Mouse (Mus musculus): ENCODE data around the gene Hist2h3b.
"Not testable (repeated sequence)": the region's sequence is repeated elsewhere in the genome, so short reads cannot be mapped to it uniquely, and the experiment has no call there.

The Hist2h3b gene

DNA sequence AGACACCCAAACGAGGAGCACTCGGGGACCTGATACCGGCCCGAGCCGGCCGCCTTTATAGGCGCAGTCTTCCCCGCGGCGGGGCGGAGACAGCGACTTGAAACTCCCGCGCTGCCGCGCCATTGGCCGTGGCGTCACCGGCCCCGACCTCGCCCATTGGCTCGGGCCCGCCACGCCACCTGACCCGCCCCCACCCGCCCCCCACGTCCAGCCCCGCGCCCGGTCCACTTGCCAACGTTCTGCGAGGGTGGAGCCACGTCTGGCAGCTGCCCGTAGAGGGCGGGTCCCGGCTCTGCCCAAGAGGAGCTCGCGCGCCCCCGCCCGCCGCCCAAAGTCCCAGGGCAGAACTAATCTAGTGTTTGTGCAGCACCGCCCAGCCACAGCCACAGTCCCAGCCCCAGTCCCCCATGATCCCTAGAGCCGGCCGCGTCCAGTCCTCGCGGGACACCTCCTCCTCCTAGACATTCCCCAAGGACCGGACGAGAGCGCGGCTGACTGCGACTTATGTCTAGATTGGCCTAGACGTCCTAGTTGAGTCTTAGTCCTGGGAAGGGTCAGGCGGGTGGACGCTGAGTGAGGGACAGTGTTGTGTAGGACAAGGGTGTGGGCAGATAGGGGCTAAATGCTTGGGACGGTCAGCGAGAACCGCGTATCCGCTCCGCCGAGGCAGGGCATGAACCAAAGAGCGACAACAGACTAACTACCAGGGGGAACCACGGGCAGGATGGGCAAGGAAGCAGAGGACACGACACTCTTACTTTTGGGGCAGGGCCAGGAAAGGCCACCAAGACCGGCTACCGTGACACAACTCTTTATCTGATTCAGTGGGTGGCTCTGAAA lies 29.3 kb upstream of the Hist2h3b start, which contains the start of gene Hist2h3c2:
Hist2h3c2 (minus strand) TSS at position 174 of the 840 bp plus-strand sequence.
- DNase-seq (ENCODE audit: low spot score in 2 of 2): not testable (repeated sequence)

DNA sequence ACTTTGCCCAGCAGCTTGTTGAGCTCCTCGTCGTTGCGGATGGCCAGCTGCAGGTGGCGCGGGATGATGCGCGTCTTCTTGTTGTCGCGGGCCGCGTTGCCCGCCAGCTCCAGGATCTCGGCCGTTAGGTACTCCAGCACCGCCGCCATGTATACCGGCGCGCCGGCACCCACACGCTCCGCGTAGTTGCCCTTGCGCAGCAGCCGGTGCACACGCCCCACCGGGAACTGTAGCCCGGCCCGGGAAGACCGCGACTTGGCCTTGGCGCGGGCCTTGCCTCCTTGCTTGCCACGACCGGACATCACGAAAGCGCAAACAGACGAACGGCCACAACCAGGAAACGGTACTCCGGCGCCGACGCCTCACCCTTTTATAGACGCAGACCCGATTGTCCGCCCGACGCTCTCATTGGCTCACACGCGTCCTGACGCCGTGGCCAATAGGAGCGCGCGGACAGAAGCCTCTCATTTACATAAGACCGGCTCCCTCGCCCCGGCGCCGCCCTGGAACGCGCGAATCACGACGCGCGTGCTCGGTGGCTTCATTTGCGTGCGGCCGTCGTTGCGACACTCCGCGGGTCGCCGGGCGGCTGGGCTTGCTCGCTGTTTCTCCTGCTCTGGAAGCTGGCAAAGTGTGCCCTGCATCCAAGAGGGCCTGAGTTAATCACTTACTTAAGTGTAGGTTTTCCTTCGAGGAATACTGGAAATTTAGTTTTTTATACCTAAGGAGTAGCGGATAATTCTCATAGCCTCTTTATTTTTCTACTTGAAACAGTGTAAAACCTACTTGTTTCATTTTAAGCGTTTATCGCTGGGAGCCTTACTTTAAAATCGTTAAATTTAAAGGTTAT lies 28.3 kb upstream of the Hist2h3b start, which contains the start of gene Hist2h2aa2:
Hist2h2aa2 (minus strand) TSS at position 328 of the 850 bp plus-strand sequence.
- peak; percentile 94 to 96 for DNase-seq (ENCODE audit: low spot score in 2 of 2)

DNA sequence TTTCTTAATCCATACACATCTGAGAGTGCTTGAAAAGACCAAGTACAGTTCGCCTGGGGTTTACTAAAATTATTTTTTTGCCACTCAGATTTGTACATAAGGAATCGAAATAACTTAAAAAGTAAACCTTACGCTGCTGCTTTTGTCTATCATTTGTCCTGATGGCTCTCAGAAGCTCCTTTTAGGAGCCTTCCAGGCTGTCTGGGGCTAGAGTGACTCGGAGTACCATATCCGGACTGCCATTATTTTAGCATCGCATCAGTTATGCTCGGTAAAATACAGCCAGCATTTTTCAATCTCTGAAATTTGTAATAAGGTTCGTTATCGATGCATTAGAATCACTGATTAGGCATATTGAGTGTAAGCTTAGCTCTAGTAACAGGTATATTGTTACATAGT lies 27.7 kb upstream of the Hist2h3b start:
- no peak for DNase-seq (ENCODE audit: low spot score in 2 of 2)

DNA sequence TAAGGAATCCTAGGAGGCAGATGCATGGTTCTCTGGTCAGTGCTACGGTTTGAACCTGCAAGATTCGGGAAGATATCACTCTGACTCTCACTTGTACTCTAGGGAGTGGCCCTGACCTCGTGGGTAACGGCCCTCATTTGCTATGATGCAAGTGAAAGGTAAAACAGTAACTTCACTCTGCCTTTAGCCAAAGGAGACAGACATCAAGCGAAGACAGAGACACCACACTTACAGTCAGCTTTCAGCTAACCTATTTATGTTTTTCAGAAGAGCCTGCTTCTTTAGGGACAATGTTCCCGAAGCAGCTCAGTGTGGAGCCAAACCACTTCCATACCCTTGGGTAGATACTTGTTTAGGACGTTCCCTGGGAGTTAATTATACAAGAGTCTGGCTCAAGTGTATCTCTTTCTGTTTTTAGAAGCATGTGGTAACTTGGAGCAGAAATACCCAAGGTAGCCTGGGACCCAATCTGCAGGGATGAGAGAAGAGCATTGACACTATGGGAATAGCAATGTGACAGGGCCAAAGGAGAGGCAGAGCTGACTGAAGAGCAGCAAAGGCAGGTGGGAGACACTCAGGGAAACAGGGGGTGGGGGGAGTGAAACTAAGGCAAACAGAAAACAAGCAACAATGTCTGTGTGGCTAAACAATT lies 24.4 kb upstream of the Hist2h3b start:
- DNase-seq (ENCODE audit: low spot score in 2 of 2): no peak

DNA sequence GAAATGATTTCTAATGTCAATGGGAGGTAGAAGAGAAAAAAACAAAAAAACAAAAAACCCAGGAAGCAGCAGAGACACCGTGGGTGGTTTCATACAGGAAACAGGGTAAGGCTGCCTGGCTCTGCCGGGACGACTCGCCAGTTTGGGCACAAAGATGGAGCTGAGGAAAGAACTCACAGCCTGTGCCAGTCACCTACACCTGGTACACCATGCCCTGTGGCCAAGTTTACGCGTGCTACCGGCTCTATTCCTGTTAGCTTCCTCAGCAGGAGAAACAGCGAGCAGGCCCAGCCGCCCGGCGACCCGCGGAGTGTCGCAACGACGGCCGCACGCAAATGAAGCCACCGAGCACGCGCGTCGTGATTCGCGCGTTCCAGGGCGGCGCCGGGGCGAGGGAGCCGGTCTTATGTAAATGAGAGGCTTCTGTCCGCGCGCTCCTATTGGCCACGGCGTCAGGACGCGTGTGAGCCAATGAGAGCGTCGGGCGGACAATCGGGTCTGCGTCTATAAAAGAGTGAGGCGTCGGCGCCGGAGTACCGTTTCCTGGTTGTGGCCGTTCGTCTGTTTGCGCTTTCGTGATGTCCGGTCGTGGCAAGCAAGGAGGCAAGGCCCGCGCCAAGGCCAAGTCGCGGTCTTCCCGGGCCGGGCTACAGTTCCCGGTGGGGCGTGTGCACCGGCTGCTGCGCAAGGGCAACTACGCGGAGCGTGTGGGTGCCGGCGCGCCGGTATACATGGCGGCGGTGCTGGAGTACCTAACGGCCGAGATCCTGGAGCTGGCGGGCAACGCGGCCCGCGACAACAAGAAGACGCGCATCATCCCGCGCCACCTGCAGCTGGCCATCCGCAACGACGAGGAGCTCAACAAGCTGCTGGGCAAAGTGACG lies 23.2 kb upstream of the Hist2h3b start, which contains the start of gene Hist2h2aa1:
Hist2h2aa1 (plus strand) TSS at position 495 of the 884 bp plus-strand sequence.
- DNase-seq (ENCODE audit: low spot score in 2 of 2): peak; percentile 79 to 83

DNA sequence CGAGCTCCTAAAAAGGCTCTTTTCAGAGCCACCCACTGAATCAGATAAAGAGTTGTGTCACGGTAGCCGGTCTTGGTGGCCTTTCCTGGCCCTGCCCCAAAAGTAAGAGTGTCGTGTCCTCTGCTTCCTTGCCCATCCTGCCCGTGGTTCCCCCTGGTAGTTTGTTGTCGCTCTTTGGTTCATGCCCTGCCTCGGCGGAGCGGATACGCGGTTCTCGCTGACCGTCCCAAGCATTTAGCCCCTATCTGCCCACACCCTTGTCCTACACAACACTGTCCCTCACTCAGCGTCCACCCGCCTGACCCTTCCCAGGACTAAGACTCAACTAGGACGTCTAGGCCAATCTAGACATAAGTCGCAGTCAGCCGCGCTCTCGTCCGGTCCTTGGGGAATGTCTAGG lies 22.4 kb upstream of the Hist2h3b start:
- DNase-seq (ENCODE audit: low spot score in 2 of 2): not testable (repeated sequence)

DNA sequence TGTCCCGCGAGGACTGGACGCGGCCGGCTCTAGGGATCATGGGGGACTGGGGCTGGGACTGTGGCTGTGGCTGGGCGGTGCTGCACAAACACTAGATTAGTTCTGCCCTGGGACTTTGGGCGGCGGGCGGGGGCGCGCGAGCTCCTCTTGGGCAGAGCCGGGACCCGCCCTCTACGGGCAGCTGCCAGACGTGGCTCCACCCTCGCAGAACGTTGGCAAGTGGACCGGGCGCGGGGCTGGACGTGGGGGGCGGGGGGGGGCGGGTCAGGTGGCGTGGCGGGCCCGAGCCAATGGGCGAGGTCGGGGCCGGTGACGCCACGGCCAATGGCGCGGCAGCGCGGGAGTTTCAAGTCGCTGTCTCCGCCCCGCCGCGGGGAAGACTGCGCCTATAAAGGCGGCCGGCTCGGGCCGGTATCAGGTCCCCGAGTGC lies 22.0 kb upstream of the Hist2h3b start, which contains the start of gene Hist2h3c1:
Hist2h3c1 (plus strand) TSS at position 259 of the 430 bp plus-strand sequence.
- DNase-seq (ENCODE audit: low spot score in 2 of 2): not testable (repeated sequence)

DNA sequence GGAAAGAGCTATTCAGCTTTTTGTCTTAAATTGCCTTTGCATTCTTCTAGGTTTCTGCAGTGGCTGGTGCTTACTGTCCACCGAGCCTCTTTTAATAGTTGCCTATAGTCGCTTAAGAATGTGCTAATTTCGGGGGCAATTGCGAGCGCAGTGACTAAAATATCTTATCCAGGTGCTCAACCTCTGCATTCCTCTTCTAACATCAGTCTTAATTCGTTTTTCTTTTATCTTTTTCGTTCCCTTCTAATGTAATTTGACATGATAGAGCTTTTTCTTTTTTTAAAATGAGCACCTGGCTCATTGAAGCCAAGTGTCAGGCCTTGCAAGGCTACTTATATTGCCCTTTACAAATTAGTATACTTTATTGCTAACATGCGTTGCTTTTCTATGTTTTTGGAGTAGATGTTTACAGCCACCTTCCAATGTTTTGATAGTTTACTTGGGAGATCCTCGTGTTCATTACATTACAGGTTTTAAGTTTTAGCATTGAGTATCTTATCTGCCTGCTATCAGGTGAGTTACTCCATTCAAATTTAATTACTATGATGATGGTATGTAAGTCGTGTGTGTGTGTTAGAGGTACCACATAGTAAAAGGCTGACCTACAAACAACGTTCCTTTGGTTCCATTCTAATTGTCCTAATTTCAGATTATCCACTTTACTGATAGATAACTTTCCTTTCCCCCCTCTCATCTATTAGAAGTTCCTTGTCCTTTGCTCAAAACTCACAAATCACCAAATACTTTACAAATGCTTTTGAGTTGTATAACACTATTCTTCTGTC lies 20.9 kb upstream of the Hist2h3b start:
- DNase-seq (ENCODE audit: low spot score in 2 of 2): no peak

DNA sequence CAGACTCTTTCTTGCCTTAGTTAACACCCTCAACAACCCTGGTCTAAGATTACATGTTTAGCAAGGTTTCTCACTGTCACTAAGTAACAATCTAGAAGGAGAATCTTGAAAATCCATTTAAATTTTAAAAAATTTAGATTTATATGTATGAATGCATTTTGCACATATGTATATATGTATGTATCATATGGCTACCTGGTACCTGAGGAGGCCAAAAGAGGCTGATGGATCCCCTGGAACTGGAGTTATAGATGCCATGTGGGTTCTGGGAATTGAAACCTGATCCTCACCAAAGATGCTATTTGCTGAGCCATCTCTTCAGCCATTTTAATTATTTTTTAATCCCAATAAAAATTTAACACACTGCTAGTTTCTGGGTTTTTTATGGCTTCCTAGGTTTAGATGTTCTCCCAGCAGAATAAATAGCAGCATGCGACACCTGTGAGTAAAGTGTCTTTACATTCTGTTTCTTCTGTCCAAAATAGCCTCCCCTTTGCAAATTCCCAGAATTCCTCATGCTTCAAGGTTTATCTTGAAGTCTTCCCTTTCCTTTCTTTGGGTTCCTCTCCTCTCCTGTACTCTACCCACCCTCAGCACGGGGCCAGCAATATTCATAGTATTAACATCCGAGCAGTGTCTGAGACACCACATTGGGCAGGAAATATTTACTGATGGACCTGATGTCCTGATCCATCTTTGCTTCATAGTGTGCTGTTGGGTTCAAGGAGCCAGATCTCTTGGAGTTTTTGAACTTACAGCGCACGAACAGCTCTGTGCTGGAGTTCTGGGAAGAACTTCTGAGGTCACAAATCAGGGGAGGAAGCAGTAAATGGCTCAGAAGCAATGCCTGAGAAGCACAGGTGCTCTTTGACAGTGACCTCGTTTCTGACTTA lies 20.1 kb upstream of the Hist2h3b start:
- no peak for DNase-seq (ENCODE audit: low spot score in 2 of 2)

DNA sequence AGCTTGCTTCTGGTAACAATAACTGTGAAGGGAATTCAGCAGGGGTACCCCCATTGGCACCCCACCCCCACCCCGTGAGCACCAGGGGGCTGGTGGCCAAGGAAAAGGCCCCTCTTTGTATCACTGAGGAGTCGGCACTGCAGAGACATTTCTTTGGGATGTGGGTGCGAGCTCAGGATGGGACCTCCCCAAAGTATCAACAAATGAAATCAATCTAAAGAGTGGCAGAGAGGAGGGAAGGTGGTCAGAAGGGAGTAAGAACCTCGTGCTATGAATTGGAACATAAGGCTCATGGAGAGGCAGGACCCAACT lies 19.5 kb upstream of the Hist2h3b start:
- DNase-seq (ENCODE audit: low spot score in 2 of 2): no peak

DNA sequence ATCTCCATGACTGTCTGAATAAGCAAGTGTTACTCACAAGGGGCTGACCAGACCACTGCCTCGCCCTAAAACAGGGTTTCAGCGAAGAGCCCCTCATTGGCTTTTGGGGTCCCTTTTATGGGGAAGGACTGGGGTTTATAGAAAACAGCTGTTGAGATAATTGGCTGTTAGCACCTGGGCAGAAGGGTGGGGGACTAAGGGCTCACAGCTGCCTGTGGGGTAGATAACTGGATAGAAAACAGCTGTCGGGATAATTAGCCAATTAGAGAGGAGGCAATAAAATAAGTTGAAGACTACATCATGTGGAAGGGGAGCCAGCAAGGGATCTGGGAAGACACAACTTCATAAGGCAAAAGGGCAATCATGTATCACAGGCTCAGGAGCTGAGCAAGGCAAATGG lies 17.6 kb upstream of the Hist2h3b start:
- DNase-seq (ENCODE audit: low spot score in 2 of 2): no peak

DNA sequence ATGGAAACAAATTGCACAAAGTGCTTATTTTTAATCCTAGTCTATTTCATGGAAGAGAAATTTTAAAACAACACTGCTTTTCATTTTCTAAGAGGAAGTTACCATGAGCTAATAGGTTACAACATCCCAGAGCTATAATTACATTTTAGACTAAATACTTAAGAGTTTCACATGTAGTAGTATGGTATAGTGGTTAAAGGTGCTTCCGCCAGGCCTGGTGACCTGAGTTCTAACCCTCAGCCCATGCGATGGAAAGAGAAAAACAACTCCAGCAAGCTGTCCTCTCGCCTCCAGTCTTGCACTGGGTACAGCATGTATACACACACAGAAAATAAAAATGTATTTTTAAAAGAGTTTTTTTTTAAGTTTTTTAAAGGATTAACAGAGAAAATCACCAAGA lies 16.7 kb upstream of the Hist2h3b start:
- DNase-seq (ENCODE audit: low spot score in 2 of 2): no peak

DNA sequence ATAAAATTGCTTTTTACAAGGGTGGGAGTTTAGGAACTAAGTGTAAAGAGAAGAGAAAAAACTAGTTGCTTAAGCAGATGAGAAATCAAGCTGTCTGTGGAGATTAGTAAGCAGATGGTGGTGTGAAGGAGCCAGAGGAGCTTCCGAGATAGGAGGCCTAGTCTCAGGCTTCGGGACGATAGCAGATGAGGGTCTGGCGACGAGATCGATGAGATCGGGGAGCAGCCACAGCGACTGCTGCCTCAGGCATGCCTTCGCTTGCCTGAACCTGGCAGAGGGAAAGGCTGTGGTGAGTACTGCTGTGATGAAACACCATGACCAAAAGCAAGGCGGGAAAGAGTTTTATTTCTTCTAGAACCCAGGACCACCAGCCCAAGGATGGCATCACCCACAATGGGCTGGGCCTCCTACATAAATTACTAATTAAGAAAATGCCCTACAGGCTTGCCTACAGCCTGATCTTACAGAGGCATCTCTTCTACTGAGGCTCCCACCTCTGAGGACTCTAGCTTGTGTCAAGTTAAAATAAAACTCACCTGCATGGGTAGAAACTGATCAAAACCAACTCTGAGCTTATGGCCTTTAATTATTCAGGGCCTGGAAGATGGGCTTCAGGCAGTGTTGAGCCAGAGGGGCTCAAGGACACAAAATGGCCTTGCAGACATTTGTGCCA lies 13.6 kb upstream of the Hist2h3b start:
- peak in 1 of 2 experiments; percentile 45 for DNase-seq (ENCODE audit: low spot score in 2 of 2)

DNA sequence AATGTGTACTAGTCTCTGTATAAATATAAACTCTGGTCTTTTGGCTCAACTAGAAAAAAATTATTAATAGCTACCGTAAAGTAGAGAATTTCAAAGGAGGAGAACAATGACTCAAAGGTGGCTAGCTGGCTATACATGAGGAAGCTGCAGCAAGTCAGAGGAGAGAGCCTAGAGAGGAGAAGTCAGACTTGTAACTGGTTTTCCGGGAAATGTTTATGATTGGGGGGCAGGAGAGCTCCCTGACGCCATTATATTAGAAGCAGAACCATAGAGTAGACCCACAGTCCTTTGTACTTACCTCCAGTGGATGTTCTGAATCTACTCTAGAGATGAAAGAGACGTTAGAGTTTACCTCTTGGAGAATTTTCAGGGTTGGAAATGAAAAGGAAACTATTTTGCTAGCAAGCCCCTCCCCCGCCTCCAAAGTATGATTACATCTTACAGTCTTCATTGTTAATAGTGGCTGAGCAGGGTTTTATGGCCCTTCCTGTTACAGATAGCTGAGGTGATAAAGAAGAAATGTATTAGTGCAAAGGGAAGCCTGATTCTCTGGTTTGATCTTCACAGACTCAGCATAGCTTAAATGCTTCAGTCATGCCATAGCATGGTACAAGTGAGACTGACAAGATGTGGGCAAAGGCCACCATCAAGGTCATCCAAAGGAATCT lies 12.4 kb upstream of the Hist2h3b start:
- no peak for DNase-seq (ENCODE audit: low spot score in 2 of 2)

DNA sequence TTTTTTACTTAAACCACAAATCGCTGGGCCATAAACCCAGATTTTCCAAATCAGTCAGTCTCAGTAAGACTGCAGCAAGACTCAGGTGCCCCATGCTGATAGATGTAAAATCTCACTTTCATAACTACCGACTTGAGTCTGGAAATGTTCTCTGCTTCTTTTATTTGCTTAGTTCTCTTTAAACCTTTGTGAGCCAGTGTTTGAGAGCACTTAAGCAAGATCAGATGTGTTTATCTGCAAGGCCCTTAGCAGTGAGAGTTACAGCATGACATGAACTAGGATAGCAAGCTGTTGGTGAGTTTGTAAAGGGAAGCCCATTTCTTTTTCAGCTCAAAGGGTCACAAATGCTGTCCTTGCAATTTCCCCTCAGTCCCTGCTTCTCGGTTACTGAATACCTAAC lies 11.3 kb upstream of the Hist2h3b start:
- no peak for DNase-seq (ENCODE audit: low spot score in 2 of 2)

DNA sequence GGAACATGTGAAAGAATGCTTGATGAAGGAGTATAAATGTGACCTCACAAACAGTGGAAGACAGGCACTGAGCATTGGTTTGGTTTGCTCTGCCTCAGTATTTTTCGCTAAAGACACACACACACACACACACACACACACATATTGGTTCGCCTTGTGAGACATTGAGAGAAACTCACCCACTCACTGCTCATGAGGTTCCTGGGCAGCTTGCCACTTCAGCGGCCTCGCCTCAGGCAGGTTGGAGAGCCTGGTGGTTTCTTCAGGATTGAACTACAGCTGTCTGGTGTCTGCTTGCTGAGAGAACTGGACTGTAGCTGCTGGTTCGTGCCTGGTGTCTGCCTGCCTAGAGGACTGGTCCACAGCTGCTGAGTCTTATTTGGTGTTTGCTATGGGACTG lies 8.2 kb upstream of the Hist2h3b start:
- no peak for DNase-seq (ENCODE audit: low spot score in 2 of 2)

DNA sequence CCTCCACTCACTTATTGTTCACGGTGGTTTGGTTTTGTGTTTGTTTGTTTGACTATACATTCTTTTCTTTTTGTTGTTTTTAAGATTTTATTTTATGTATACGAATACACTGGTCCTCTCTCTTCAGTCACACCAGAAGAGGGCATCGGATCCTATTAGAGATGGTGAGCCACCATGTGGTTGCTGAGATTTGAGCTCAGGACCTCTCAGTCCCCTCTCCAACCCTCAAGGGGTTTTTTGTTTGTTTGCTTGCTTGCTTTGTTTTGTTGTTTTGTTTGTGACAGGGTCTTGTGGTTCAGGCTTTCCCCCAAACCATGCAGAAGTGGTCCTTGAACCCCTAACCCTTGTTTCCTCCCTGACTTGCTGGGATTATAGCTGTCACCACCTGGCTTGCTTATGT lies 6.8 kb upstream of the Hist2h3b start:
- no peak for DNase-seq (ENCODE audit: low spot score in 2 of 2)

Measured in urinary bladder, adult 18-20 months (tissue).